Mouse (Mus musculus) CH12.LX (cell line): ENCODE data around the gene Tmc3. TPM values are rescaled to one million over a fixed set of nuclear protein-coding genes. Genes with fewer than 3 reads are reported as not detected.

ENCODE experiments used
- DNase-seq: peaks from one replicate; pipeline ENCODE4 v3.0.0-alpha.2; 2013; ENCODE audit errors: extremely low read depth
- H3K27ac ChIP-seq: 2 replicates; pipeline ENCODE4 v1.5.1; 2012; ENCODE audit warnings: low read depth, mild to moderate bottlenecking, control low read depth, moderate library complexity; ENCODE audit not compliant: insufficient read depth
- H3K27me3 ChIP-seq: replicated peaks from 2 replicates; pipeline ENCODE3; 2012; ENCODE audit warnings: inconsistent platforms
- H3K36me3 ChIP-seq, 2 experiments: replicated peaks in 1 of 2; 2 replicates each; pipeline versions ENCODE3 to v1.6.1; 2012; ENCODE audit warnings: inconsistent platforms in 1 of 2, low read length in 1 of 2, mild to moderate bottlenecking in 1 of 2, mixed read lengths in 1 of 2, moderate library complexity in 1 of 2; ENCODE audit not compliant: control insufficient read depth in 1 of 2, insufficient read depth in 1 of 2
- H3K4me1 ChIP-seq, 2 experiments: 2 replicates each; pipeline ENCODE4 v1.6.1; 2012; ENCODE audit warnings: inconsistent platforms in 1 of 2, moderate library complexity in 1 of 2; ENCODE audit not compliant: insufficient read depth in 2 of 2, control insufficient read depth in 1 of 2
- H3K4me2 ChIP-seq: 2 replicates; pipeline ENCODE4 v1.6.1; 2012; ENCODE audit warnings: low read depth, mild to moderate bottlenecking, control low read depth; ENCODE audit not compliant: poor library complexity, insufficient read depth, severe bottlenecking
- H3K4me3 ChIP-seq, 3 experiments: fragments of 150-350 bp in 1 of 3; sonication (generic) in 1 of 3; replicated peaks in 1 of 3; 2 replicates each; pipeline versions ENCODE3 to v1.5.1; 2011 to 2012; ENCODE audit warnings: low read depth in 2 of 3, low read length in 2 of 3, mild to moderate bottlenecking in 2 of 3, moderate library complexity in 2 of 3, control low read depth in 1 of 3, improper control_type of control experiment in 1 of 3, inconsistent platforms in 1 of 3, mixed read lengths in 1 of 3; ENCODE audit not compliant: poor library complexity in 1 of 3
- H3K79me2 ChIP-seq: replicated peaks from 2 replicates; pipeline ENCODE4 v1.6.1; 2012; ENCODE audit warnings: mild to moderate bottlenecking, moderate library complexity; ENCODE audit not compliant: control insufficient read depth, poor library complexity, insufficient read depth, severe bottlenecking; ENCODE audit errors: extremely low read depth
- H3K9ac ChIP-seq: 2 replicates; pipeline ENCODE4 v1.6.1; 2012; ENCODE audit warnings: low read depth, mild to moderate bottlenecking, control low read depth, moderate library complexity; ENCODE audit not compliant: insufficient read depth
- H3K9me3 ChIP-seq: replicated peaks from 2 replicates; pipeline ENCODE3; 2012; ENCODE audit warnings: low read length, inconsistent platforms, mixed read lengths
- BHLHE40 ChIP-seq: IDR thresholded peaks from 2 replicates; pipeline ENCODE4 v1.6.1; 2011; ENCODE audit warnings: mild to moderate bottlenecking, low read depth, low read length, improper control_type of control experiment
- CTCF ChIP-seq, 2 experiments: IDR thresholded peaks in 1 of 2; conservative IDR thresholded peaks in 1 of 2; 2 replicates each; pipeline ENCODE4 v1.5.1; 2011 to 2012; ENCODE audit warnings: low read depth in 2 of 2, low read length in 2 of 2, improper control_type of control experiment in 1 of 2, inconsistent platforms in 1 of 2, mild to moderate bottlenecking in 1 of 2, moderate library complexity in 1 of 2
- HCFC1 ChIP-seq: IDR thresholded peaks from 2 replicates; pipeline ENCODE4 v1.6.1; 2012; ENCODE audit warnings: low read depth, mild to moderate bottlenecking, inconsistent platforms, low read length, improper control_type of control experiment
- NRF1 ChIP-seq: IDR thresholded peaks from 2 replicates; pipeline ENCODE4 v1.6.1; 2014; ENCODE audit warnings: low read depth, mild to moderate bottlenecking, inconsistent platforms, low read length, improper control_type of control experiment, moderate library complexity
- POLR2A ChIP-seq: IDR thresholded peaks from 2 replicates; pipeline ENCODE4 v1.6.1; 2011; ENCODE audit warnings: low read depth, mild to moderate bottlenecking, improper control_type of control experiment, low read length
- POLR2AphosphoS2 ChIP-seq: IDR thresholded peaks from 2 replicates; pipeline ENCODE4 v1.6.1; 2011; ENCODE audit warnings: low read depth, low read length, improper control_type of control experiment
- RCOR1 ChIP-seq: conservative IDR thresholded peaks from 2 replicates; pipeline ENCODE4 v1.6.1; 2012; ENCODE audit warnings: low read depth, mild to moderate bottlenecking, inconsistent platforms, low read length, improper control_type of control experiment
- SIN3A ChIP-seq: IDR thresholded peaks from 2 replicates; pipeline ENCODE4 v1.6.1; 2012; ENCODE audit warnings: low read length, improper control_type of control experiment, inconsistent platforms
- TCF12 ChIP-seq: IDR thresholded peaks from 2 replicates; pipeline ENCODE4 v1.6.1; 2014; ENCODE audit warnings: low read depth, mild to moderate bottlenecking, inconsistent platforms, low read length, improper control_type of control experiment
- UBTF ChIP-seq: IDR thresholded peaks from 2 replicates; pipeline ENCODE4 v1.6.1; 2012; ENCODE audit warnings: low read depth, mild to moderate bottlenecking, inconsistent platforms, low read length, improper control_type of control experiment, moderate library complexity
- ZC3H11A ChIP-seq: IDR thresholded peaks from 2 replicates; pipeline ENCODE4 v1.6.1; 2012; ENCODE audit warnings: low read depth, mild to moderate bottlenecking, inconsistent platforms, low read length, improper control_type of control experiment
- ZMIZ1 ChIP-seq: IDR thresholded peaks from 2 replicates; pipeline ENCODE4 v1.6.1; 2012; ENCODE audit warnings: low read depth, mild to moderate bottlenecking, inconsistent platforms, low read length, improper control_type of control experiment
- ZNF384 ChIP-seq: IDR thresholded peaks from 2 replicates; pipeline ENCODE4 v1.6.1; 2012; ENCODE audit warnings: low read depth, low read length, improper control_type of control experiment, inconsistent platforms
- dilution Hi-C: fragments of 300-500 bp; cut with MboI; formaldehyde crosslinking; loops from 2 replicates; pipeline ENCODE4 v1.14.3; 2020; ENCODE audit warnings: low sequenced_read_pairs; ENCODE audit not compliant: extremely low pct_unique_long_range_greater_than_20kb, extremely low pct_ligation_motif_present
- in situ Hi-C: fragments of 300-500 bp; cut with MboI; formaldehyde crosslinking; loops from 3 replicates; pipeline ENCODE4 v1.14.3; 2019; ENCODE audit warnings: low sequenced_read_pairs, low pct_ligation_motif_present, low pct_unique_long_range_greater_than_20kb, mixed read lengths
- polyA plus RNA-seq: library from polyadenylated mRNA; unstranded; fragments of >175 nt; gene quantifications from 2 replicates; pipeline ENCODE4 v1.2.1, GENCODE M21; 2012; ENCODE audit warnings: low read depth; ENCODE audit not compliant: insufficient read length
- total RNA-seq, 2 experiments: library from RNA; depleted of rRNA; stranded (reverse); fragments of 300-350 nt in 1 of 2; fragments of >200 nt in 1 of 2; gene quantifications; 2 replicates each; pipeline ENCODE4 v1.2.3; 2012 to 2014

Gene Tmc3
- total and polyA plus RNA-seq, 3 experiments = 1.2 to 3.0 (median 2.2) TPM

- dilution Hi-C loops = no loop called here
- H3K4me1 ChIP-seq = peaks cover 0 to 17% of the 10 kb centered on the region in 2 experiments; a peak in 2 of 4 replicates
- H3K36me3 ChIP-seq = no peaks in the 10 kb centered on the region
- no peak overlapping the region for H3K4me3 ChIP-seq
- H3K79me2 ChIP-seq = no peaks in the 10 kb centered on the region
- H3K27ac ChIP-seq = no peak overlapping the region
- no peaks in the 10 kb centered on the region for H3K9me3 ChIP-seq
- H3K4me2 ChIP-seq = no peak overlapping the region
- TF ChIP-seq NRF1 = no peak
- no peak for TF ChIP-seq CTCF (conservative IDR thresholded peaks at IDR 0.05 in 1 of 2, IDR thresholded peaks at IDR 0.05 in 1 of 2; ENCODE audit: low read depth in 2 of 2, low read length in 2 of 2)
- no peak for TF ChIP-seq UBTF
- no peak for TF ChIP-seq TCF12
- no peak for TF ChIP-seq ZNF384
- TF ChIP-seq POLR2AphosphoS2 = no peak
- no peak overlapping the region for H3K9ac ChIP-seq
- DNase-seq = peak; percentile 7
- in situ Hi-C loops = loop anchor here (5.0 kb wide), 1 partner anchor 38 kb away; no protein-coding TSS in a partner anchor
- H3K27me3 ChIP-seq = no peaks in the 10 kb centered on the region
Measured at GRCm38 (mm10) chr7:83564635-83565291, 20.0 kb upstream of the Tmc3 start.

- Histone ChIP-seq H3K27me3 (no peaks in the 10 kb centered on the region), H3K27ac (no peak overlapping the region), H3K9me3 (no peaks in the 10 kb centered on the region), H3K79me2 (no peaks in the 10 kb centered on the region), H3K9ac (no peak overlapping the region), H3K36me3 (no peaks in the 10 kb centered on the region), H3K4me3 (no peak overlapping the region), H3K4me2 (no peak overlapping the region), H3K4me1 (peaks cover 3 to 20% of the 10 kb centered on the region in 2 experiments)
- TF ChIP-seq ZC3H11A (no peak), BHLHE40 (no peak), ZNF384 (no peak), RCOR1 (no peak), POLR2A (no peak), HCFC1 (no peak), SIN3A (no peak), ZMIZ1 (no peak)
- in situ Hi-C loops = loop anchor here (5.0 kb wide), 1 partner anchor 36 kb away; no protein-coding TSS in a partner anchor
- dilution Hi-C loops = no loop called here
- DNase-seq = no peak
Measured at GRCm38 (mm10) chr7:83565976-83566375, 18.8 kb upstream of the Tmc3 start.
